Mouse (Mus musculus) liver, embryonic 15.5 days (tissue): ENCODE results near the gene Rgs5. TPM values are rescaled to one million over a fixed set of nuclear protein-coding genes. Genes with fewer than 3 reads are reported as not detected.

ENCODE experiments used
- ATAC-seq: fragments of 200-750 bp; cut with Nextera tagmentation; 2 replicates; pipeline ENCODE4 v1.8.0; 2017; ENCODE audit warnings: moderate number of reproducible peaks, mild to moderate bottlenecking, moderate library complexity; ENCODE audit not compliant: insufficient read depth
- H3K27ac ChIP-seq: fragments of 300-500 bp; sonication (generic); replicated peaks from 2 replicates; pipeline ENCODE4 v1.5.1; 2015; ENCODE audit warnings: mild to moderate bottlenecking, inconsistent platforms
- H3K27me3 ChIP-seq: fragments of 300-500 bp; sonication (generic); 2 replicates; pipeline ENCODE4 v1.6.1; 2015; ENCODE audit warnings: mild to moderate bottlenecking, inconsistent platforms
- H3K36me3 ChIP-seq: fragments of 300-500 bp; sonication (generic); replicated peaks from 2 replicates; pipeline ENCODE4 v1.6.1; 2015; ENCODE audit warnings: moderate library complexity, mild to moderate bottlenecking, inconsistent platforms
- H3K4me1 ChIP-seq: fragments of 300-500 bp; sonication (generic); replicated peaks from 2 replicates; pipeline ENCODE4 v1.6.1; 2015; ENCODE audit warnings: inconsistent platforms
- H3K4me2 ChIP-seq: fragments of 300-500 bp; sonication (generic); 2 replicates; pipeline ENCODE4 v1.6.1; 2015; ENCODE audit warnings: moderate library complexity, mild to moderate bottlenecking, inconsistent platforms
- H3K4me3 ChIP-seq: fragments of 300-500 bp; sonication (generic); replicated peaks from 2 replicates; pipeline ENCODE4 v1.5.1; 2015; ENCODE audit warnings: mild to moderate bottlenecking, inconsistent platforms
- H3K9ac ChIP-seq: fragments of 300-500 bp; sonication (generic); 2 replicates; pipeline ENCODE4 v1.6.1; 2015; ENCODE audit warnings: moderate library complexity, mild to moderate bottlenecking, inconsistent platforms
- H3K9me3 ChIP-seq: fragments of 300-500 bp; sonication (generic); replicated peaks from 2 replicates; pipeline ENCODE4 v1.6.1; 2016; ENCODE audit warnings: inconsistent platforms
- WGBS: fragments of 180-500 bp; shearing (Covaris S2); methylation state at CpG from one replicate; pipeline ENCODE4 v1.1.7; 2015; ENCODE audit warnings: mixed read lengths; ENCODE audit not compliant: insufficient replicate concordance; 5-methylcytosine and 5-hydroxymethylcytosine counted together
- polyA plus RNA-seq: library from polyadenylated mRNA; unstranded; fragments of >200 nt; fragmentation: Nextera tagmentation; extraction: Ambion mirVana; gene quantifications from 2 replicates; pipeline ENCODE4 v1.2.1, GENCODE M21; 2015

Gene Rgs5
- polyA plus RNA-seq, result 0.10 and 0.21 TPM in 2 replicates

- Histone ChIP-seq H3K27ac (no peak within 1 kb of the TSS), H3K27me3 (no peaks in the 10 kb centered on the region), H3K9ac (no peak within 1 kb of the TSS), H3K4me1 (no peaks in the 10 kb centered on the region), H3K4me2 (no peak within 1 kb of the TSS; the same call in 1 of the 2 replicates), H3K36me3 (no peaks in the 10 kb centered on the region), H3K4me3 (no peak within 1 kb of the TSS), H3K9me3 (no peaks in the 10 kb centered on the region)
- 8% methylated on average over 8 of the region's 8 CpGs for WGBS
- no peak for ATAC-seq
These were observed at the start of gene Rgs5 for GRCm38 (mm10) chr1:169655256-169655655. Rgs5 (plus strand) TSS chr1:169655501.

- Histone ChIP-seq H3K9ac (no peak overlapping the region), H3K27ac (no peak overlapping the region), H3K4me2 (no peak overlapping the region), H3K27me3 (no peaks in the 10 kb centered on the region), H3K9me3 (no peaks in the 10 kb centered on the region), H3K36me3 (no peaks in the 10 kb centered on the region), H3K4me3 (no peak overlapping the region), H3K4me1 (no peaks in the 10 kb centered on the region)
- no peak for ATAC-seq
- 55% methylated on average over 3 of the region's 3 CpGs for WGBS
These were observed 49.1 kb upstream of the Rgs5 start for GRCm38 (mm10) chr1:169606164-169606563.

- H3K4me1 ChIP-seq, result no peaks in the 10 kb centered on the region
- H3K4me3 ChIP-seq, result no peak overlapping the region
- H3K36me3 ChIP-seq, result no peaks in the 10 kb centered on the region
- no peak overlapping the region for H3K27ac ChIP-seq
- no peaks in the 10 kb centered on the region for H3K27me3 ChIP-seq
- WGBS, result 71% methylated on average over 7 of the region's 7 CpGs
- no peak overlapping the region for H3K9ac ChIP-seq
- no peak for ATAC-seq
- no peaks in the 10 kb centered on the region for H3K9me3 ChIP-seq
- no peak overlapping the region for H3K4me2 ChIP-seq
These were observed 25.6 kb upstream of the Rgs5 start for GRCm38 (mm10) chr1:169629738-169630137.

- ATAC-seq, result no peak
These were observed 18.0 kb upstream of the Rgs5 start for GRCm38 (mm10) chr1:169637251-169637750.

GRCm38 (mm10) chr1:169644884-169645653 lies 10.2 kb upstream of the Rgs5 start:
- no peaks in the 10 kb centered on the region for H3K9me3 ChIP-seq
- H3K9ac ChIP-seq, result no peak overlapping the region
- H3K4me2 ChIP-seq, result no peak overlapping the region
- H3K4me3 ChIP-seq, result no peak overlapping the region
- WGBS, result 53% methylated on average over 7 of the region's 7 CpGs
- H3K4me1 ChIP-seq, result no peaks in the 10 kb centered on the region
- H3K27me3 ChIP-seq, result no peaks in the 10 kb centered on the region
- H3K36me3 ChIP-seq, result no peaks in the 10 kb centered on the region
- H3K27ac ChIP-seq, result no peak overlapping the region
- ATAC-seq, result no peak

More at GRCm38 (mm10) chr1:169637251-169637750, 18.0 kb upstream of the Rgs5 start:
- Histone ChIP-seq H3K36me3 (no peaks in the 10 kb centered on the region), H3K4me3 (no peak overlapping the region), H3K4me2 (no peak overlapping the region), H3K9ac (no peak overlapping the region), H3K9me3 (no peaks in the 10 kb centered on the region), H3K27ac (no peak overlapping the region), H3K27me3 (no peaks in the 10 kb centered on the region), H3K4me1 (no peaks in the 10 kb centered on the region)
- 66% methylated on average over 14 of the region's 14 CpGs for WGBS

GRCm38 (mm10) chr1:169659479-169659878 lies 4.2 kb downstream of the Rgs5 start:
- ATAC-seq, result no peak
- WGBS, result 7% methylated on average over 4 of the region's 4 CpGs
- Histone ChIP-seq H3K27me3 (no peaks in the 10 kb centered on the region), H3K4me1 (no peaks in the 10 kb centered on the region), H3K4me3 (no peak overlapping the region), H3K36me3 (no peaks in the 10 kb centered on the region), H3K9me3 (no peaks in the 10 kb centered on the region), H3K27ac (no peak overlapping the region), H3K9ac (no peak overlapping the region), H3K4me2 (no peak overlapping the region)

GRCm38 (mm10) chr1:169667328-169667727 lies 12.0 kb downstream of the Rgs5 start:
- no peak overlapping the region for H3K4me2 ChIP-seq
- H3K27me3 ChIP-seq, result no peaks in the 10 kb centered on the region
- H3K36me3 ChIP-seq, result no peaks in the 10 kb centered on the region
- H3K9ac ChIP-seq, result no peak overlapping the region
- H3K27ac ChIP-seq, result no peak overlapping the region
- H3K9me3 ChIP-seq, result no peaks in the 10 kb centered on the region
- 46% methylated on average over 4 of the region's 4 CpGs for WGBS
- H3K4me3 ChIP-seq, result no peak overlapping the region
- ATAC-seq, result no peak
- H3K4me1 ChIP-seq, result no peaks in the 10 kb centered on the region

- H3K27me3 ChIP-seq, result no peaks in the 10 kb centered on the region
- no peak overlapping the region for H3K4me2 ChIP-seq
- no peak overlapping the region for H3K9ac ChIP-seq
- no peaks in the 10 kb centered on the region for H3K4me1 ChIP-seq
- H3K36me3 ChIP-seq, result no peaks in the 10 kb centered on the region
- H3K4me3 ChIP-seq, result no peak overlapping the region
- no peak overlapping the region for H3K27ac ChIP-seq
- ATAC-seq, result no peak
- no peaks in the 10 kb centered on the region for H3K9me3 ChIP-seq
- 54% methylated on average over 1 of the region's 1 CpGs for WGBS
These were observed 15.4 kb downstream of the Rgs5 start for GRCm38 (mm10) chr1:169670705-169671104.

- H3K27ac ChIP-seq, result no peak overlapping the region
- ATAC-seq, result no peak
- 57% methylated on average over 2 of the region's 2 CpGs for WGBS
- H3K27me3 ChIP-seq, result no peaks in the 10 kb centered on the region
- no peak overlapping the region for H3K4me2 ChIP-seq
- H3K36me3 ChIP-seq, result no peaks in the 10 kb centered on the region
- H3K9me3 ChIP-seq, result no peaks in the 10 kb centered on the region
- H3K9ac ChIP-seq, result no peak overlapping the region
- no peaks in the 10 kb centered on the region for H3K4me1 ChIP-seq
- H3K4me3 ChIP-seq, result no peak overlapping the region
These were observed 16.5 kb downstream of the Rgs5 start for GRCm38 (mm10) chr1:169671801-169672200.

- no peaks in the 10 kb centered on the region for H3K4me1 ChIP-seq
- no peaks in the 10 kb centered on the region for H3K9me3 ChIP-seq
- no peak overlapping the region for H3K4me2 ChIP-seq
- H3K36me3 ChIP-seq, result no peaks in the 10 kb centered on the region
- no peak overlapping the region for H3K4me3 ChIP-seq
- ATAC-seq, result no peak
- H3K27me3 ChIP-seq, result no peaks in the 10 kb centered on the region
- no peak overlapping the region for H3K9ac ChIP-seq
- no peak overlapping the region for H3K27ac ChIP-seq
- WGBS, result 48% methylated on average over 4 of the region's 4 CpGs
These were observed 17.0 kb downstream of the Rgs5 start for GRCm38 (mm10) chr1:169672272-169672671.

- Histone ChIP-seq H3K9me3 (no peaks in the 10 kb centered on the region), H3K36me3 (no peaks in the 10 kb centered on the region), H3K4me3 (no peak overlapping the region), H3K9ac (no peak overlapping the region), H3K4me1 (no peaks in the 10 kb centered on the region), H3K27ac (no peak overlapping the region), H3K27me3 (no peaks in the 10 kb centered on the region), H3K4me2 (no peak overlapping the region)
- 46% methylated on average over 3 of the region's 3 CpGs for whole genome bisulfite sequencing
- ATAC-seq, result no peak
These were observed 18.8 kb downstream of the Rgs5 start for GRCm38 (mm10) chr1:169674116-169674515.
